Mouse (Mus musculus): ENCODE data around the gene Ankrd9. TPM values are rescaled to one million over a fixed set of nuclear protein-coding genes. Genes with fewer than 3 reads are reported as not detected.

Ankrd9 gene
- polyA plus RNA-seq, 1 experiment from 2014 or later: 7.0 TPM

- H3K4me2 ChIP-seq (ENCODE audit: low read length): no peak overlapping the region
- no peak overlapping the region for H3K4me3 ChIP-seq (ENCODE audit: low read depth, low read length)
- WGBS: 85% methylated on average over 4 of the region's 4 CpGs
- peaks cover 8% of the 10 kb centered on the region for H3K36me3 ChIP-seq (ENCODE audit: control insufficient read depth, insufficient read depth, low read length)
- no peak for ATAC-seq
- H3K9me3 ChIP-seq (replicated peaks; ENCODE audit: control insufficient read depth, low read length, poor library complexity, severe bottlenecking): no peaks in the 10 kb centered on the region
- H3K4me1 ChIP-seq (ENCODE audit: control insufficient read depth, insufficient read depth, low read length): no peaks in the 10 kb centered on the region
- H3K9ac ChIP-seq (ENCODE audit: low read depth, low read length): no peak overlapping the region
- H3K27ac ChIP-seq (ENCODE audit: low read length): no peak overlapping the region
- H3K27me3 ChIP-seq (ENCODE audit: control insufficient read depth, insufficient read depth, low read depth, low read length): no peaks in the 10 kb centered on the region
Observed at GRCm38 (mm10) chr12:110954351-110954991, 24.4 kb downstream of the Ankrd9 start.

DNA sequence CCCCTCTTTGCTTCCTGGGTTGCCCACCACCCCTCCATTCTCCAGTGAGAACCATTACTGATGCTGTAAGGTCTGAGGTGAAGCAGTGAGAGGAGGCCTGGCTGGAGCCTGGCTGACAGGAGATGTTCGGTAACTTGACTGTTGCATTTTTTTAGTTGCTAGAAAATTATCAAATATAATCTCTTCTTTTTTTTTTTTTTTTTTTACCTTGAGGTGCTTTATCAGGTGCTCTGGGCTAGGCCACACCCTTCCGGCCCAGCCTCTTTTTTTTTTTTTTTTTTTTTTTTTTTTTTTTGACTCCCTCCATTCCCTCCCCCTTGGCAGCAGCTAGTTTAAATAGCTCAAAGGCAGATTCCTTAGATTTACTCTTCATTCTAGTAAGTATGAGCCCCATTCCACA, 24.9 kb downstream of the Ankrd9 start:
- H3K9ac ChIP-seq (ENCODE audit: low read depth, low read length): no peak overlapping the region
- ATAC-seq: no peak
- WGBS: 100% methylated on average over 2 of the region's 2 CpGs

DNA sequence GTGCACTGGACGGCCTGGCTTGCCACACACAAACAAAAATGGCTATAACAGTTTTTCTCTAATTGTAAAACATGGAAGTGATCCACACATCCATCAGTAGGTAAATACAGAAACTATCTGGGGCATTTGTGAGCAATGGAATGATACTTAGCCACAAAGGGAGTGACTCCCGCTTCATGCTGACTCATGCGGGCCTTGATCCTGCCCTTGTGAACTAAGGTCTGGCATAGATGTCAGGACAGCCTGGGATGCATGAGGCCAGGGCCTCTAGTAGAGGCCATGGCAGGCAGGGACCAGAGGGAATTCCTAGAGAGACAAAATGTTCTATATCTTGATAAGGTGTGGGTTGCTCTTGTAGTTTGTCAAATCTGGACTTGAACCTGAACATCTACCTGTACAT, 25.4 kb downstream of the Ankrd9 start:
- H3K4me2 ChIP-seq (ENCODE audit: low read length): no peak overlapping the region
- H3K27me3 ChIP-seq (ENCODE audit: control insufficient read depth, insufficient read depth, low read depth, low read length): no peaks in the 10 kb centered on the region
- H3K27ac ChIP-seq (ENCODE audit: low read length): no peak overlapping the region
- no peak for ATAC-seq
- no peak overlapping the region for H3K4me3 ChIP-seq (ENCODE audit: low read depth, low read length)
- H3K4me1 ChIP-seq (ENCODE audit: control insufficient read depth, insufficient read depth, low read length): no peaks in the 10 kb centered on the region
- WGBS: 94% methylated on average over 3 of the region's 3 CpGs
- no peak overlapping the region for H3K9ac ChIP-seq (ENCODE audit: low read depth, low read length)
- H3K36me3 ChIP-seq (ENCODE audit: control insufficient read depth, insufficient read depth, low read length): peaks cover 3% of the 10 kb centered on the region
- no peaks in the 10 kb centered on the region for H3K9me3 ChIP-seq (replicated peaks; ENCODE audit: control insufficient read depth, low read length, poor library complexity, severe bottlenecking)

More for the DNA sequence above, 24.9 kb downstream of the Ankrd9 start:
- Histone ChIP-seq H3K4me2 (ENCODE audit: low read length) (no peak overlapping the region), H3K36me3 (ENCODE audit: control insufficient read depth, insufficient read depth, low read length) (peaks cover 5% of the 10 kb centered on the region), H3K27ac (ENCODE audit: low read length) (no peak overlapping the region), H3K4me1 (ENCODE audit: control insufficient read depth, insufficient read depth, low read length) (no peaks in the 10 kb centered on the region), H3K4me3 (ENCODE audit: low read depth, low read length) (no peak overlapping the region), H3K9me3 (replicated peaks; ENCODE audit: control insufficient read depth, low read length, poor library complexity, severe bottlenecking) (no peaks in the 10 kb centered on the region), H3K27me3 (ENCODE audit: control insufficient read depth, insufficient read depth, low read depth, low read length) (no peaks in the 10 kb centered on the region)

- no peak overlapping the region for H3K27ac ChIP-seq (ENCODE audit: low read length)
- H3K4me2 ChIP-seq (ENCODE audit: low read length): no peak overlapping the region
- WGBS: 89% methylated on average over 6 of the region's 6 CpGs
- H3K27me3 ChIP-seq (ENCODE audit: control insufficient read depth, insufficient read depth, low read depth, low read length): no peaks in the 10 kb centered on the region
- H3K4me3 ChIP-seq (ENCODE audit: low read depth, low read length): no peak overlapping the region
- no peak for ATAC-seq
- H3K9me3 ChIP-seq (replicated peaks; ENCODE audit: control insufficient read depth, low read length, poor library complexity, severe bottlenecking): no peaks in the 10 kb centered on the region
- no peaks in the 10 kb centered on the region for H3K4me1 ChIP-seq (ENCODE audit: control insufficient read depth, insufficient read depth, low read length)
- H3K36me3 ChIP-seq (ENCODE audit: control insufficient read depth, insufficient read depth, low read length): peaks cover 5% of the 10 kb centered on the region
- H3K9ac ChIP-seq (ENCODE audit: low read depth, low read length): no peak overlapping the region
Observed at GRCm38 (mm10) chr12:110952628-110953385, 26.0 kb downstream of the Ankrd9 start.

DNA sequence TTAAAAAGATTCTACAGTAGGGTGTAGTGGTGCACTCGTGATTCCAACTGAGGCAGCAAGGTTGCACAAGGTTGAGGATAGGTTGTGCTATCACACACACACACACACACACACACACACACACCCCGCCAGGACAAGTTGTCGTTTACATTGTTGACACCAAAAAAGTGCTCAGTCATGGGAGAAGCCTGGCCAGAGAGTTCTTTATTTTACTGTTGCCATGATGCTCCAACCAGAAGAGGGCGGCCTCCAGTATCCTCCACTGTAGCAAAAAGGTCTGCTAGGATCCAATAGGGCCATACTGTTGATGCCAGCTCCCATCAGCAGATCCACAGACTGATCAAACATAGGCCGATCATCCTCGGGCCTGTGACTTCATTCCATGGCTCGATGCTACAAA, 27.6 kb downstream of the Ankrd9 start:
- no peaks in the 10 kb centered on the region for H3K9me3 ChIP-seq (replicated peaks; ENCODE audit: control insufficient read depth, low read length, poor library complexity, severe bottlenecking)
- no peak overlapping the region for H3K4me3 ChIP-seq (ENCODE audit: low read depth, low read length)
- H3K27ac ChIP-seq (ENCODE audit: low read length): no peak overlapping the region
- no peak overlapping the region for H3K4me2 ChIP-seq (ENCODE audit: low read length)
- no peaks in the 10 kb centered on the region for H3K27me3 ChIP-seq (ENCODE audit: control insufficient read depth, insufficient read depth, low read depth, low read length)
- peaks cover 17% of the 10 kb centered on the region for H3K36me3 ChIP-seq (ENCODE audit: control insufficient read depth, insufficient read depth, low read length)
- 91% methylated on average over 7 of the region's 7 CpGs for WGBS
- no peaks in the 10 kb centered on the region for H3K4me1 ChIP-seq (ENCODE audit: control insufficient read depth, insufficient read depth, low read length)
- no peak for ATAC-seq
- no peak overlapping the region for H3K9ac ChIP-seq (ENCODE audit: low read depth, low read length)

DNA sequence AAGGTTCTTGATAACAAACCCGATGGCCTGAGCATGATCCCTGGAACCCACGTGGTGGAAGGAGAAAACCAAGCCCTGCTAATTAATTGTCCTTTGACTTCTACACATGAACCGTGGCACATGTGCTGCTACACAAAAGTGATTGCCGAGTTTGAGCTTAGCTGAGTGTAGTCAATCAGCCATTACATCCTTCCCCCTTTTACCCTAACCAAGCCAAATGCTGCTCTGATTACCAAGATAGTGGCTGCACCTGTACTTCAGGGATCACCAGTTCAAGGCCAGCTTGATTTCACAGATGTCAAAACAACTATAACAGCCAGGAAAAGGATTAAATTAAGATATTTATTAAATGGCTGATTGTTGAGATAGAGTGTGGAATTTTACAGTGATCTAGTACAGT, 28.7 kb downstream of the Ankrd9 start:
- Histone ChIP-seq H3K4me1 (ENCODE audit: control insufficient read depth, insufficient read depth, low read length) (no peaks in the 10 kb centered on the region), H3K27me3 (ENCODE audit: control insufficient read depth, insufficient read depth, low read depth, low read length) (no peaks in the 10 kb centered on the region), H3K27ac (ENCODE audit: low read length) (no peak overlapping the region), H3K9me3 (replicated peaks; ENCODE audit: control insufficient read depth, low read length, poor library complexity, severe bottlenecking) (no peaks in the 10 kb centered on the region), H3K4me3 (ENCODE audit: low read depth, low read length) (no peak overlapping the region), H3K9ac (ENCODE audit: low read depth, low read length) (no peak overlapping the region), H3K36me3 (ENCODE audit: control insufficient read depth, insufficient read depth, low read length) (peaks cover 15% of the 10 kb centered on the region), H3K4me2 (ENCODE audit: low read length) (no peak overlapping the region)
- 90% methylated on average over 4 of the region's 4 CpGs for WGBS
- no peak for ATAC-seq

- ATAC-seq: no peak
- Histone ChIP-seq H3K9me3 (replicated peaks; ENCODE audit: control insufficient read depth, low read length, poor library complexity, severe bottlenecking) (no peaks in the 10 kb centered on the region), H3K9ac (ENCODE audit: low read depth, low read length) (no peak overlapping the region), H3K36me3 (ENCODE audit: control insufficient read depth, insufficient read depth, low read length) (peaks cover 18% of the 10 kb centered on the region), H3K27ac (ENCODE audit: low read length) (no peak overlapping the region), H3K4me3 (ENCODE audit: low read depth, low read length) (no peak overlapping the region), H3K4me2 (ENCODE audit: low read length) (no peak overlapping the region), H3K4me1 (ENCODE audit: control insufficient read depth, insufficient read depth, low read length) (no peaks in the 10 kb centered on the region), H3K27me3 (ENCODE audit: control insufficient read depth, insufficient read depth, low read depth, low read length) (no peaks in the 10 kb centered on the region)
- 94% methylated on average over 1 of the region's 1 CpGs for WGBS
Observed at GRCm38 (mm10) chr12:110949410-110949809, 29.4 kb downstream of the Ankrd9 start.

DNA sequence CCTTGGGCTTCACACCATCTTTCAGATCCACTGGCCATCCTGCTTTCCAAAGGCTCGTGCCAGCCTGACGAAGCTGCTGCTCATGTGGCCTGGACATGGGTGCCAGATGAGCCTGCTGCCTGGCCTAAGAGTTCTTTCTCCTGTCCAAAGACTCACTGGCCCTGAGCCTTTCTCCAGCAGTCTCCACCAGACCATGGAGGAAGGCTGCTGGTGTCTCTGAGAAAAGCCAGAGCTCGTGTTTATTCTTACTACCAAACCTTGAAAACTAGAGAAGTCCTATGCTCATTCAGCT, 30.0 kb downstream of the Ankrd9 start:
- Histone ChIP-seq H3K4me1 (ENCODE audit: control insufficient read depth, insufficient read depth, low read length) (no peaks in the 10 kb centered on the region), H3K27ac (ENCODE audit: low read length) (no peak overlapping the region), H3K27me3 (ENCODE audit: control insufficient read depth, insufficient read depth, low read depth, low read length) (no peaks in the 10 kb centered on the region), H3K4me3 (ENCODE audit: low read depth, low read length) (no peak overlapping the region), H3K9ac (ENCODE audit: low read depth, low read length) (no peak overlapping the region), H3K36me3 (ENCODE audit: control insufficient read depth, insufficient read depth, low read length) (peaks cover 18% of the 10 kb centered on the region), H3K9me3 (replicated peaks; ENCODE audit: control insufficient read depth, low read length, poor library complexity, severe bottlenecking) (no peaks in the 10 kb centered on the region), H3K4me2 (ENCODE audit: low read length) (no peak overlapping the region)
- 89% methylated on average over 3 of the region's 3 CpGs for WGBS
- no peak for ATAC-seq

DNA sequence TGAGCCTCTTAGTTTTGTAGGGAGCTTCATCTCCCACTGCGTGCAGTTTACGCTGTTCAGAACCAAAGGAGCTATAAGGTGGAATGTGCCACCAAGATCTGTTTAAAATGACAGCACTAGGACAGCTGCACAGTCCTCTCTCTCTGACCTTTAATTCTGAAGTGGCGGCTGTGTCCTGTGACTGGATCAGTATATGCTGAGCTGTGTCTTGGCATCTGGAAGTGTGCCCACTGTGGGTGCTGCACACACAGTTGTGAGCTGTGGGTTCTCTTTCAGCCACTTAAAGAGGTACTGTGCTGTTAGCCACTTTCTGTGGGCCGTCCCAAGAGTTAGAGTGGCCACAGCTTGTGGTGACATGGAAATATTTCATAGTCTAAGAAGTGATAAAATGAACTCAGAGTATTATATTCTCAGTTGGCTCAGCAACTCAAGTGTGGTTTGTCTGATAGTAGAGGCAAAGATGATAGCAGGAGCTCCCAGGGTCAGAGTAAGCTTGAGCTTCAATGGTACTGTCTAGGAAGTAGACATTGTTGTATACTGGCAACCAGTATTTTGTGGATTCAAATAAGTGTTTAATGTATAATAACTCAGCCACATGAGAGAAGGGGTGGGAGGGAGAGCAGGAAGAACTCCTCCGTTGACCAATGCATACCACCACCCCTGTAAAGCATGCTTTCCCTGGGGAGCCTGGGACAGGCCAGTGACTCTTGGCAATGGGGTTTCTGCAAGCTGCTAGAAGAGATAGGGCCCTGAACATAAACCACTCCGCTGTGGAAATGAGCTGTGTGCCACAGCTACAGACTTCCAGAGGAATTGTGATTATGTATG, 30.5 kb downstream of the Ankrd9 start:
- WGBS: 94% methylated on average over 6 of the region's 6 CpGs
- H3K4me2 ChIP-seq (ENCODE audit: low read length): no peak overlapping the region
- H3K9me3 ChIP-seq (replicated peaks; ENCODE audit: control insufficient read depth, low read length, poor library complexity, severe bottlenecking): no peaks in the 10 kb centered on the region
- no peaks in the 10 kb centered on the region for H3K4me1 ChIP-seq (ENCODE audit: control insufficient read depth, insufficient read depth, low read length)
- no peak overlapping the region for H3K27ac ChIP-seq (ENCODE audit: low read length)
- H3K27me3 ChIP-seq (ENCODE audit: control insufficient read depth, insufficient read depth, low read depth, low read length): no peaks in the 10 kb centered on the region
- ATAC-seq: no peak
- H3K4me3 ChIP-seq (ENCODE audit: low read depth, low read length): no peak overlapping the region
- peaks cover 18% of the 10 kb centered on the region for H3K36me3 ChIP-seq (ENCODE audit: control insufficient read depth, insufficient read depth, low read length)
- H3K9ac ChIP-seq (ENCODE audit: low read depth, low read length): no peak overlapping the region
